Mouse (Mus musculus): ENCODE results near the gene Slamf7. TPM values are rescaled to one million over a fixed set of nuclear protein-coding genes. Genes with fewer than 3 reads are reported as not detected.

The Slamf7 gene
- total RNA-seq (2014; rRNA removed; ENCODE audit: low replicate concordance) (not detected in 2 replicates), polyA plus RNA-seq (2015; fragmentation: Nextera tagmentation; extraction: Ambion mirVana) (0.12 and 0.14 TPM in 2 replicates)

DNA sequence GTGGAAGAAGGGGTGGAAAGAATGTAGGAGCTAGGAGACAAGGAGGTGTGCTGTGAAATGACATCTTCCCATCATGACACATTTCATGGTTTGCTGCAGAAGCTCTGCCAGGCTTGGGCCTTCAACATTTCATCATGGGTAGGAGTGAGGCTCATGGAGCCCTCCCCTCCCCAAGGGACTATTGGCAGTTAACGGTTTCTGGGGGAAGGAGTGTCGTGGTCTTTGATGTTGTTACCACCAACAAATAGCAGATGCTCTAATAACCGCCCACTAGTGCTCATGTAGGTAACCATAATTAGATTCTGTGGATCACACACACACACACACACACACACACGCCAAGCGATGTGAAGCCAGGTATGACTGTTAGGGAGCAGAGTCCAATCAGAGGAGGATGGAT lies at the start of gene Slamf7:
Gene Slamf7, minus strand, starts transcription at position 302 of the 400 bp plus-strand sequence.
- 85% methylated on average over 5 of the region's 5 CpGs for WGBS
- Histone ChIP-seq H3K9ac (replicated peaks; ENCODE audit: low read depth, low read length) (no peak within 1 kb of the TSS), H3K4me2 (ENCODE audit: low read depth, low read length) (no peak within 1 kb of the TSS), H3K9me3 (replicated peaks; ENCODE audit: control insufficient read depth, low read length) (no peaks in the 10 kb centered on the region), H3K4me3 (ENCODE audit: low read depth, low read length) (no peak within 1 kb of the TSS), H3K4me1 (ENCODE audit: control insufficient read depth, insufficient read depth) (no peaks in the 10 kb centered on the region), H3K27ac (ENCODE audit: low read depth) (no peak within 1 kb of the TSS), H3K27me3 (ENCODE audit: control insufficient read depth, insufficient read depth, low read length) (no peaks in the 10 kb centered on the region), H3K36me3 (replicated peaks; ENCODE audit: control insufficient read depth, insufficient read depth, low read length) (no peaks in the 10 kb centered on the region)
- ATAC-seq (ENCODE audit: insufficient read depth, low read depth): no peak
- DNase-seq (ENCODE audit: low spot score): no peak
- TF ChIP-seq CTCF (IDR thresholded peaks at IDR 0.05; ENCODE audit: low read depth) (no peak), EP300 (IDR thresholded peaks at IDR 0.05; ENCODE audit: low read depth) (no peak)

DNA sequence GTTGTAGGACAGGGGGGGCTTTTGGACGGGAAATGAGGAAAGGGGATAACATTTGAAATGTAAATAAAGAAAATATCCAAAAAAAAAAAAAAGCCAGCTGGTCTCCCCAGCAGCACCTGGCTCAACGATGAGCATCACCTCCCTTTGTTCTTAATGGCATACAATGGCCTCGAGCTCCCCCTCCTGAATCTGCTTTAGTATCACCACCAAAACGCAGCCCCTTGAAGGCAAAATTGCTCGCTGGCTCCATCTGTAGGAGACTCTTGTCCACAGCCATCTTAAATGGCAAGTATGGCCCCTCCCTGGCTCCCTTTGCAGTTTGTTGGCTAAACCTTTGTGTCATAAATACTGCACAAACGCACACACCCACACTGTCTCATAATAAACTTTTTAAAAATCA lies 46.1 kb upstream of the Slamf7 start:
- Histone ChIP-seq H3K4me3 (ENCODE audit: low read depth, low read length) (no peak overlapping the region), H3K27ac (ENCODE audit: low read depth) (no peak overlapping the region), H3K4me2 (ENCODE audit: low read depth, low read length) (no peak overlapping the region), H3K36me3 (replicated peaks; ENCODE audit: control insufficient read depth, insufficient read depth, low read length) (no peaks in the 10 kb centered on the region), H3K9me3 (replicated peaks; ENCODE audit: control insufficient read depth, low read length) (no peaks in the 10 kb centered on the region), H3K4me1 (ENCODE audit: control insufficient read depth, insufficient read depth) (no peaks in the 10 kb centered on the region), H3K27me3 (ENCODE audit: control insufficient read depth, insufficient read depth, low read length) (no peaks in the 10 kb centered on the region), H3K9ac (replicated peaks; ENCODE audit: low read depth, low read length) (no peak overlapping the region)
- WGBS: 10% methylated on average over 6 of the region's 6 CpGs
- ATAC-seq (ENCODE audit: insufficient read depth, low read depth) (no peak), DNase-seq (ENCODE audit: low spot score) (peak; percentile 19)
- TF ChIP-seq CTCF (IDR thresholded peaks at IDR 0.05; ENCODE audit: low read depth) (peak; percentile 42), EP300 (IDR thresholded peaks at IDR 0.05; ENCODE audit: low read depth) (no peak)

DNA sequence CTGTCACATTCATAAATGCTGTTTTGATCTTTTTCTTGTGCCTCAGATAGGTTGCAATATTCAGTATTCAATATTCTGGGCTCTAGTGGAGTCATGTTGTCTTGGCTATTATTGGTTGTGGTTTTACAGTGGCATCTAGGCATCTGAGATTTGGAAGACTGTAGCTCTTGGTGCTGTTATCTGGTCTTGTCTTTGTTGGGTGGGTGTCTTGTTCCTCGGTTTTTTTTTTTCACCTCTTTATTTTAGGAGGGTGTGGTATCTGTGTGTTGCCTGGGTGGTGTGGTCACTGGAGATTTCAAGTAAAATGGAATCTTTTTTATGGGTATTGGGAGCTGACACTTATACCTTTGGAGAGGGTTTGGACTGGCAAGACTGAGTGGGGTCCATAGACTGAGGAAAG lies 41.1 kb upstream of the Slamf7 start:
- Histone ChIP-seq H3K27me3 (ENCODE audit: control insufficient read depth, insufficient read depth, low read length) (no peaks in the 10 kb centered on the region), H3K36me3 (replicated peaks; ENCODE audit: control insufficient read depth, insufficient read depth, low read length) (no peaks in the 10 kb centered on the region), H3K27ac (ENCODE audit: low read depth) (no peak overlapping the region), H3K4me3 (ENCODE audit: low read depth, low read length) (no peak overlapping the region), H3K4me1 (ENCODE audit: control insufficient read depth, insufficient read depth) (no peaks in the 10 kb centered on the region), H3K9me3 (replicated peaks; ENCODE audit: control insufficient read depth, low read length) (no peaks in the 10 kb centered on the region), H3K9ac (replicated peaks; ENCODE audit: low read depth, low read length) (no peak overlapping the region), H3K4me2 (ENCODE audit: low read depth, low read length) (no peak overlapping the region)
- no peak for TF ChIP-seq CTCF (IDR thresholded peaks at IDR 0.05; ENCODE audit: low read depth)
- TF ChIP-seq EP300 (IDR thresholded peaks at IDR 0.05; ENCODE audit: low read depth): no peak
- ATAC-seq (ENCODE audit: insufficient read depth, low read depth) (no peak), DNase-seq (ENCODE audit: low spot score) (no peak)
- WGBS: 68% methylated on average over 1 of the region's 1 CpGs

DNA sequence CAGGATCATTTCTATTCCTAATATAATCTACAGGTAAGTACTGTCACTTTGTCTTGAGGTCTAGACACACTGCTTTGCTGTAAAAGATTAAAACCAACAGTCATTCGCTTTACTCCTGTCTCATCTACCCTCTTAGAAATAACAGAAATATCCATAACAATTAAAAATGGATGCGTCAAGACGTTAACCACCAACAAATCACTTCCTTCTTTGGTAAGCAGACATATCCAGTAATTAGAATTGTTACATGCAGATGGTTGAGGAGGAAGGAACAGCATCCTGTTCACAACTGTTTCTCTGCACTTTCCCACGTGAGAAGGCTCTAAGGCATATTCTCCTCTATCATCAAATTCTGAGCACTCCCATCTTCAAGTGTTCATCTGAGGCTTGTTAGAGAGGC lies 34.5 kb upstream of the Slamf7 start:
- TF ChIP-seq EP300 (IDR thresholded peaks at IDR 0.05; ENCODE audit: low read depth) (no peak), CTCF (IDR thresholded peaks at IDR 0.05; ENCODE audit: low read depth) (no peak)
- H3K36me3 ChIP-seq (replicated peaks; ENCODE audit: control insufficient read depth, insufficient read depth, low read length): no peaks in the 10 kb centered on the region
- DNase-seq (ENCODE audit: low spot score) (no peak), ATAC-seq (ENCODE audit: insufficient read depth, low read depth) (no peak)
- H3K4me3 ChIP-seq (ENCODE audit: low read depth, low read length): no peak overlapping the region
- no peak overlapping the region for H3K4me2 ChIP-seq (ENCODE audit: low read depth, low read length)
- no peaks in the 10 kb centered on the region for H3K27me3 ChIP-seq (ENCODE audit: control insufficient read depth, insufficient read depth, low read length)
- H3K9me3 ChIP-seq (replicated peaks; ENCODE audit: control insufficient read depth, low read length): no peaks in the 10 kb centered on the region
- no peak overlapping the region for H3K27ac ChIP-seq (ENCODE audit: low read depth)
- no peaks in the 10 kb centered on the region for H3K4me1 ChIP-seq (ENCODE audit: control insufficient read depth, insufficient read depth)
- no peak overlapping the region for H3K9ac ChIP-seq (replicated peaks; ENCODE audit: low read depth, low read length)
- 73% methylated on average over 4 of the region's 4 CpGs for WGBS

DNA sequence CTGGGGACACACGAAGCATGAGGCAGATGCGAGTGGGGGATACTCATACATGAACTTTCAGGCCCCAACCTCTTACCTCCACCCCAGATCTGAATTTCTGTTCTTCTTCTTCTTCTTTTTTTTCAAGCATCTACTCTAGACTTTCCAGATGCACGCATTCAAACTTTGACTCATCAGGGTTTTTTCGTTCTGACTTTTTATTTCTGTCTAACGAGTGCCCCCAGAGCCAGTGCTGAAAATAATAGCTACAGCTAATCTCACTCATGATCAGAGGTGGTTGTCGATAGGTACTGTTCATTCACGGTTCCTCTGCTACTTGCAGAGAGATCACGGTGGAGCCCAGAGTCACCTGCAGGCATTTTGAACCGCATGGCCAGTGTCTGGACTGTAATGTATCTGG lies 32.1 kb upstream of the Slamf7 start:
- no peaks in the 10 kb centered on the region for H3K36me3 ChIP-seq (replicated peaks; ENCODE audit: control insufficient read depth, insufficient read depth, low read length)
- ATAC-seq (ENCODE audit: insufficient read depth, low read depth) (no peak), DNase-seq (ENCODE audit: low spot score) (no peak)
- no peak overlapping the region for H3K4me2 ChIP-seq (ENCODE audit: low read depth, low read length)
- H3K4me1 ChIP-seq (ENCODE audit: control insufficient read depth, insufficient read depth): no peaks in the 10 kb centered on the region
- no peak overlapping the region for H3K4me3 ChIP-seq (ENCODE audit: low read depth, low read length)
- WGBS: 85% methylated on average over 9 of the region's 9 CpGs
- H3K9me3 ChIP-seq (replicated peaks; ENCODE audit: control insufficient read depth, low read length): no peaks in the 10 kb centered on the region
- no peak for TF ChIP-seq EP300 (IDR thresholded peaks at IDR 0.05; ENCODE audit: low read depth)
- TF ChIP-seq CTCF (IDR thresholded peaks at IDR 0.05; ENCODE audit: low read depth): no peak
- no peaks in the 10 kb centered on the region for H3K27me3 ChIP-seq (ENCODE audit: control insufficient read depth, insufficient read depth, low read length)
- no peak overlapping the region for H3K27ac ChIP-seq (ENCODE audit: low read depth)
- no peak overlapping the region for H3K9ac ChIP-seq (replicated peaks; ENCODE audit: low read depth, low read length)
